Mouse (Mus musculus): ENCODE measurements around the gene Hoxc8.

DNA sequence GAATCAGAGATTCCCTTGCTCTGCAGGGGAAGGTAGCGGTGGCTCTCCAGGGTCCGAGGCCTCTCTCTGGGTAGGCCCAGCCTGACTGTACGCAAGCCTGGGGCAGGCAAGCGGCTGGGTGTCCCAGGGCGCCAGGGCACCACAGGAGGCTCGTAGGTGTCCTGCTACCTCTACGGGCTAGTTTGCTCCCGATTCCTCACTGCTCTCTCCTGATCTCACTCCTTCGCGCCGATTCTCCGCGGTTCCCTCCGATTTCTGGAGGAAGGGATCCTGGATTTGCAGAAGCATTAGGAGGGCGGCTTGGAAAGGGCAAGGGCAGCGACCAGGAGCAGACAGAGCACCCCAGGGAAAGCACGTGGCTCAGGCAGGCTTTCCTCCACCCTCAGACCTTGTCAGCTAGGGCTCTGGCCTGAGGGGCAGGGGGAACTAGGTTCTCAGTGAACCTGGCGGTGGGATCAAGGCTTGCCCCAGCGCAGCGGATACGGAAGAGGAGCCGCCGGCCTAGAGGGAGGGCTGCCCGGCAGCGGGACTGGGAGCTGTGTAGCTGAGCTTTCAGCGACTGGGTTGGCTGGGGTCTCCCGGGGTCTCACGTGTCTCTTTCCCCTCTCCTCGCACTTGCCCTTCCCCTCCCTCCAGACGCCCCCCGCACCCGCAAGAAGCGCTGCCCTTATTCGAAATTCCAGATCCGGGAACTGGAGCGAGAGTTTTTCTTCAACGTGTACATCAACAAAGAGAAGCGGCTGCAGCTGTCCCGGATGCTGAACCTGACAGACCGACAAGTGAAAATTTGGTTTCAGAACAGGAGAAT, 34.4 kb upstream of the Hoxc8 start:
- no peak for TF ChIP-seq CTCF (IDR thresholded peaks at IDR 0.05; ENCODE audit: control insufficient read depth, insufficient read depth, low read length)
- TF ChIP-seq POLR2A (IDR thresholded peaks at IDR 0.05; ENCODE audit: borderline replicate concordance, control insufficient read depth, low read depth, low read length): no peak

Measured in bone marrow, adult 2 months (tissue).